Mouse (Mus musculus) midbrain, embryonic 13.5 days (tissue): ENCODE measurements around the gene Rab30. TPM values are rescaled to one million over a fixed set of nuclear protein-coding genes. Genes with fewer than 3 reads are reported as not detected.
"Not testable (repeated sequence)": the region's sequence is repeated elsewhere in the genome, so short reads cannot be mapped to it uniquely, and the experiment has no call there.

Experiments
- ATAC-seq: fragments of 200-750 bp; cut with Nextera tagmentation; 2 replicates; pipeline ENCODE4 v1.8.0; 2017; ENCODE audit warnings: mild to moderate bottlenecking, moderate TSS enrichment, moderate library complexity
- H3K27ac ChIP-seq: fragments of 300-500 bp; sonication (generic); 2 replicates; pipeline ENCODE4 v1.5.1; 2015; ENCODE audit warnings: inconsistent platforms, mild to moderate bottlenecking, moderate library complexity
- H3K27me3 ChIP-seq: fragments of 300-500 bp; sonication (generic); 2 replicates; pipeline ENCODE4 v1.6.1; 2015; ENCODE audit warnings: mild to moderate bottlenecking, inconsistent platforms
- H3K36me3 ChIP-seq: fragments of 300-500 bp; sonication (generic); 2 replicates; pipeline ENCODE4 v1.6.1; 2015; ENCODE audit warnings: mild to moderate bottlenecking, inconsistent platforms
- H3K4me1 ChIP-seq: fragments of 300-500 bp; sonication (generic); replicated peaks from 2 replicates; pipeline ENCODE4 v1.6.1; 2015; ENCODE audit warnings: inconsistent platforms
- H3K4me2 ChIP-seq: fragments of 300-500 bp; sonication (generic); replicated peaks from 2 replicates; pipeline ENCODE4 v1.6.1; 2015; ENCODE audit warnings: moderate library complexity, mild to moderate bottlenecking, inconsistent platforms
- H3K4me3 ChIP-seq: fragments of 300-500 bp; sonication (generic); replicated peaks from 2 replicates; pipeline ENCODE4 v1.5.1; 2015; ENCODE audit warnings: mild to moderate bottlenecking, inconsistent platforms
- H3K9ac ChIP-seq: fragments of 300-500 bp; sonication (generic); replicated peaks from 2 replicates; pipeline ENCODE4 v1.6.1; 2015; ENCODE audit warnings: mild to moderate bottlenecking, inconsistent platforms
- H3K9me3 ChIP-seq: fragments of 300-500 bp; sonication (generic); 2 replicates; pipeline ENCODE4 v1.6.1; 2016; ENCODE audit warnings: mild to moderate bottlenecking, inconsistent platforms
- WGBS: fragments of 180-500 bp; shearing (Covaris S2); methylation state at CpG from one replicate; pipeline ENCODE4 v1.1.7; 2015; 5-methylcytosine and 5-hydroxymethylcytosine counted together
- polyA plus RNA-seq: library from polyadenylated mRNA; unstranded; fragments of >200 nt; fragmentation: Nextera tagmentation; extraction: Ambion mirVana; gene quantifications from 2 replicates; pipeline ENCODE4 v1.2.1, GENCODE M21; 2015

The Rab30 gene
- polyA plus RNA-seq, 1 experiment from 2014 or later: 21.6 TPM

- H3K27ac ChIP-seq, H3K9ac ChIP-seq, H3K4me1 ChIP-seq, H3K4me3 ChIP-seq, H3K9me3 ChIP-seq, H3K4me2 ChIP-seq, H3K27me3 ChIP-seq: not testable (repeated sequence)
- peaks cover 11% of the 10 kb centered on the region for H3K36me3 ChIP-seq
- WGBS: 85% methylated on average over 3 of the region's 3 CpGs
- ATAC-seq: 0 out of 2 replicates have a peak, but pooled peaks have one; percentile 22
Measured at GRCm38 (mm10) chr7:92729583-92729982, 11.8 kb upstream of the Rab30 start.

- no peak overlapping the region for H3K4me3 ChIP-seq
- H3K4me1 ChIP-seq: no peaks in the 10 kb centered on the region
- no peaks in the 10 kb centered on the region for H3K27me3 ChIP-seq
- ATAC-seq: no peak
- H3K9me3 ChIP-seq: no peaks in the 10 kb centered on the region
- peaks cover 11% of the 10 kb centered on the region for H3K36me3 ChIP-seq
- H3K4me2 ChIP-seq: no peak overlapping the region
- 90% methylated on average over 4 of the region's 4 CpGs for WGBS
- no peak overlapping the region for H3K9ac ChIP-seq
- no peak overlapping the region for H3K27ac ChIP-seq
Measured at GRCm38 (mm10) chr7:92730465-92730864, 10.9 kb upstream of the Rab30 start.

- Histone ChIP-seq H3K9me3 (no peaks in the 10 kb centered on the region), H3K4me1 (no peaks in the 10 kb centered on the region), H3K36me3 (peaks cover 13% of the 10 kb centered on the region), H3K27ac (no peak overlapping the region), H3K9ac (no peak overlapping the region), H3K27me3 (no peaks in the 10 kb centered on the region), H3K4me2 (no peak overlapping the region), H3K4me3 (no peak overlapping the region)
- no peak for ATAC-seq
- WGBS: 74% methylated on average over 3 of the region's 3 CpGs
Measured at GRCm38 (mm10) chr7:92730959-92731358, 10.4 kb upstream of the Rab30 start.

GRCm38 (mm10) chr7:92732136-92732535 is 9.3 kb upstream of the Rab30 start:
- H3K4me2 ChIP-seq: no peak overlapping the region
- WGBS: 94% methylated on average over 7 of the region's 7 CpGs
- H3K27me3 ChIP-seq: no peaks in the 10 kb centered on the region
- ATAC-seq: no peak
- peaks cover 19% of the 10 kb centered on the region for H3K36me3 ChIP-seq
- no peak overlapping the region for H3K4me3 ChIP-seq
- no peak overlapping the region for H3K27ac ChIP-seq
- H3K9ac ChIP-seq: no peak overlapping the region
- H3K9me3 ChIP-seq: no peaks in the 10 kb centered on the region
- H3K4me1 ChIP-seq: peaks cover 5% of the 10 kb centered on the region

GRCm38 (mm10) chr7:92737560-92737959 is 3.8 kb upstream of the Rab30 start:
- H3K4me1 ChIP-seq: peaks cover 34% of the 10 kb centered on the region
- H3K4me2 ChIP-seq: peak overlapping the region; percentile 43; the same call in 1 of the 2 replicates
- H3K9ac ChIP-seq: no peak overlapping the region
- no peaks in the 10 kb centered on the region for H3K27me3 ChIP-seq
- no peak overlapping the region for H3K27ac ChIP-seq
- 78% methylated on average over 1 of the region's 1 CpGs for WGBS
- H3K36me3 ChIP-seq: peaks cover 17% of the 10 kb centered on the region
- no peak for ATAC-seq
- H3K4me3 ChIP-seq: 0 out of 2 replicates have a peak overlapping the region, but pooled peaks have one; percentile 23
- no peaks in the 10 kb centered on the region for H3K9me3 ChIP-seq

- H3K36me3 ChIP-seq: peaks cover 8% of the 10 kb centered on the region
- no peak for ATAC-seq
- peak overlapping the region; percentile 77 for H3K4me3 ChIP-seq
- no peaks in the 10 kb centered on the region for H3K9me3 ChIP-seq
- peaks cover 54% of the 10 kb centered on the region for H3K4me1 ChIP-seq
- H3K27ac ChIP-seq: peak overlapping the region; percentile 51; the same call in 1 of the 2 replicates
- peak overlapping the region; percentile 96 for H3K9ac ChIP-seq
- WGBS: 27% methylated on average over 6 of the region's 6 CpGs
- no peaks in the 10 kb centered on the region for H3K27me3 ChIP-seq
- peak overlapping the region; percentile 78 for H3K4me2 ChIP-seq
Measured at GRCm38 (mm10) chr7:92739956-92740355, 1.4 kb upstream of the Rab30 start.

GRCm38 (mm10) chr7:92740411-92741115 is 840 bp upstream of the Rab30 start:
- 2% methylated on average over 23 of the region's 23 CpGs for WGBS
- Histone ChIP-seq H3K9ac (peak overlapping the region; percentile 96), H3K9me3 (no peaks in the 10 kb centered on the region), H3K4me2 (peak overlapping the region; percentile 78), H3K27ac (peak overlapping the region; percentile 97), H3K36me3 (peaks cover 8% of the 10 kb centered on the region), H3K27me3 (no peaks in the 10 kb centered on the region), H3K4me3 (peak overlapping the region; percentile 77), H3K4me1 (peaks cover 54% of the 10 kb centered on the region)
- no peak for ATAC-seq

- Histone ChIP-seq H3K4me2 (peak overlapping the region; percentile 82), H3K4me3 (peak overlapping the region; percentile 77), H3K27me3 (no peaks in the 10 kb centered on the region), H3K36me3 (peaks cover 2% of the 10 kb centered on the region), H3K27ac (peak overlapping the region; percentile 54), H3K9me3 (no peaks in the 10 kb centered on the region), H3K9ac (peak overlapping the region; percentile 80), H3K4me1 (peaks cover 51% of the 10 kb centered on the region)
- under 1% methylated on average over 9 of the region's 9 CpGs for WGBS
- peak; percentile 59 for ATAC-seq
Measured at GRCm38 (mm10) chr7:92741861-92742249, 452 bp downstream of the Rab30 start.

GRCm38 (mm10) chr7:92742341-92742741 is 938 bp downstream of the Rab30 start:
- Histone ChIP-seq H3K9me3 (no peaks in the 10 kb centered on the region), H3K9ac (peak overlapping the region; percentile 80), H3K27me3 (no peaks in the 10 kb centered on the region), H3K4me3 (peak overlapping the region; percentile 77), H3K4me2 (peak overlapping the region; percentile 82), H3K4me1 (peaks cover 48% of the 10 kb centered on the region), H3K27ac (peak overlapping the region; percentile 54; the same call in 1 of the 2 replicates), H3K36me3 (no peaks in the 10 kb centered on the region; the same call in 1 of the 2 replicates)
- WGBS: under 1% methylated on average over 16 of the region's 16 CpGs
- no peak for ATAC-seq

- no peaks in the 10 kb centered on the region for H3K9me3 ChIP-seq
- ATAC-seq: no peak
- H3K9ac ChIP-seq: peak overlapping the region; percentile 80
- H3K36me3 ChIP-seq: no peaks in the 10 kb centered on the region; the same call in 1 of the 2 replicates
- peaks cover 44% of the 10 kb centered on the region for H3K4me1 ChIP-seq
- peak overlapping the region; percentile 82 for H3K4me2 ChIP-seq
- H3K4me3 ChIP-seq: peak overlapping the region; percentile 77
- no peak overlapping the region for H3K27ac ChIP-seq
- H3K27me3 ChIP-seq: no peaks in the 10 kb centered on the region
- WGBS: under 1% methylated on average over 6 of the region's 6 CpGs
Measured at GRCm38 (mm10) chr7:92742774-92743173, 1.4 kb downstream of the Rab30 start.

GRCm38 (mm10) chr7:92743325-92743724 is 1.9 kb downstream of the Rab30 start:
- H3K9ac ChIP-seq: peak overlapping the region; percentile 80
- H3K27ac ChIP-seq: no peak overlapping the region
- peaks cover 38% of the 10 kb centered on the region for H3K4me1 ChIP-seq
- no peaks in the 10 kb centered on the region for H3K27me3 ChIP-seq
- H3K36me3 ChIP-seq: no peaks in the 10 kb centered on the region; the same call in 1 of the 2 replicates
- peak overlapping the region; percentile 82 for H3K4me2 ChIP-seq
- H3K9me3 ChIP-seq: no peaks in the 10 kb centered on the region
- WGBS: 3% methylated on average over 6 of the region's 6 CpGs
- ATAC-seq: no peak
- peak overlapping the region; percentile 77 for H3K4me3 ChIP-seq

- no peak for ATAC-seq
- Histone ChIP-seq H3K4me1 (no peaks in the 10 kb centered on the region), H3K4me3 (no peak overlapping the region), H3K27me3 (no peaks in the 10 kb centered on the region), H3K27ac (no peak overlapping the region), H3K9ac (no peak overlapping the region), H3K36me3 (no peaks in the 10 kb centered on the region), H3K4me2 (no peak overlapping the region), H3K9me3 (no peaks in the 10 kb centered on the region)
- 72% methylated on average over 2 of the region's 2 CpGs for WGBS
Measured at GRCm38 (mm10) chr7:92750395-92750794, 9.0 kb downstream of the Rab30 start.
